Mouse (Mus musculus) embryo, embryonic 10.5 days (tissue): ENCODE measurements around the gene Foxj3.
"Not testable (repeated sequence)": the region's sequence is repeated elsewhere in the genome, so short reads cannot be mapped to it uniquely, and the experiment has no call there.

Experiments used
- DNase-seq: peaks from one replicate; pipeline ENCODE4 v3.0.0-alpha.2; 2015; ENCODE audit warnings: low spot score

Foxj3 gene

DNA sequence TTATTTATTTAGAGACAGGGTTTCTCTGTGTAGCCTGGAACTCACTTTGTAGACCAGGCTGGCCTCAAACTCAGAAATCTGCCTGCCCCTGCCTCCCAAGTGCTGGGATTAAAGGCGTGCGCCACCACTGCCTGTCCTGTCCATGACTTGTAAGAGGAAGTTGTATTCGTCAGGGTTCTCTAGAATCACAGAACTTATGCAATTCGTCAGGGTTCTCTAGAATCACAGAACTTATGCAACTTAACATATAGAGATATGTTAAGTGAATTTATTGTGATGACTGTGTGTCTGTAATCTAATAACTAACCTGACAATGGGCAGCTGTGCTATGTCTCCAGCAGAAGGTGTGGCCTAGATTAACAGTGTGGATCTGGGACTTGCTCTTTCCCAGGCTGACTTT, at the start of gene Foxj3:
Foxj3 (plus strand) TSS at position 390 of the 400 bp plus-strand sequence.
- not testable (repeated sequence) for DNase-seq

GRCm38 (mm10) chr4:119489666-119490065, 47.1 kb upstream of the Foxj3 start:
- no peak for DNase-seq

DNA sequence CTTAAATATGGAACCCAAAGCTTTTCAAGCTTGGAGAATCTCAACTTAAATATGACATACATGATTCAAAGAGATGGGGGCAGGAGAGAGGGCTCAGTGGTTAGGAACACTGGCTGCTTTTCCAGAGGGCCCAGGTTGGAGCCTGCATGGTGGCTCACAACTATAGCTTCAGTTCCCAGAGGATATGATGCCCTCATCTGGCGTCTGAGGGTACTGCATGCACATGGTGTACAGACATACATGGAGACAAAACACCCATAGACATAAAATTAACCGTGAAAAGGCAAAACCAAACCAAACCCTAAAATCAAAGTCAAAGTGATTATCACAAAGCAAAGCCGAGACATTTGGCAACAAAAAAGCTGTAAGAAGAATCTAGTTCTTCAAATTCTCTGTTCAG, 46.0 kb upstream of the Foxj3 start:
- DNase-seq = peak; percentile 58

DNA sequence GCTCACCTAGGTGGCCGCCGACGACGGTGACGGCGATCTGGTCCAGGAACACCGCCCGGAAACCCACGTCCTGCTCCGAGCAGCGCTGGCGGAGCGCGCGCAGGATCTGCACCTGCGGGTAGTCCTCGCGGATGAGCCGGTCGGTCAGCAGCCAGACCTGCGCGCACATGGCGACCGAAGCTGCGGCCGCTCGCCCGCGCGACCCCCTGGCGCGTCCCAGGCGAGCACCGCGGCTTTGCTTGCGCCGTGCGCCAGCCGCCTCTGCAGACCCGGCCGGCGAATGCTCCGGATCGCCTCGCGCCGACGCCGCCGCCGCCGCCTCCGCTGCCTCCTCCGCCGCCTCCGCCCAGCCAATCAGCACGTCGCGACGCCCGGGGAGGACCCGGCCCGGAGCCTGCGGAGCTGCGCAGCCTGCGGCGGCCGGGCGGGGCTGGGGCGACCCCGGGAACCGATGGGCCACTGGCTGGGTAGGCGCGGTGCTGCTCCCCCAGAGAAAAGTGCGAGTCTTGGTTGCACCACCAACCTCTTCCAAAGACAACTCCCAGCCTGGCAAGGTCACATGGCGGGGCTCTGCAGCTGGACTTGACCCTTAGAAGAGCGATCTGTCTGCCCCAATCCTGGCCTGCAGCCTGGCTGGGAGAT, 44.4 kb upstream of the Foxj3 start, which contains the start of gene Rimkla:
Rimkla (minus strand) TSS at position 338 of the 642 bp plus-strand sequence.
- DNase-seq = peak; percentile 75

- no peak for DNase-seq
Measured at GRCm38 (mm10) chr4:119492933-119493327, 43.9 kb upstream of the Foxj3 start.

- no peak for DNase-seq
Measured at GRCm38 (mm10) chr4:119498319-119498848, 38.4 kb upstream of the Foxj3 start.

DNA sequence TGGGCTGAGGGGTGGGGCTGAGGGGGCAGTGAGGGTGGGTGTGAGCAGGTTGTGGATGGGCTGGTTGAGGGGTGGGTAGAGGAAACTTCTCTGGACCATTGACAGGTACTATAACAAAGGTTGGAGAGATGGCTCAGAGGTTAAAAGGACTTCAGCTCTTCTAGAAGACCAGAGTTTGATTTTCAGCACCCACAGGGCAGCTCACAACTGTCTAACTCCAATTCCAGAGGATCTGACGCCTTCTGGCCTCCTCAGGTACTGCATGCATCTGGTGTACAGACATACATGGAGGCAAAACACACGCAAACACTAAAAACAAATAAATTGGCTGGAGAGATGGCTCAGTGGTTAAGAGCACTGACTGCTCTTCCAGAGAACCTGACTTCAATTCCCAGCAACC, 25.2 kb upstream of the Foxj3 start:
- no peak for DNase-seq

DNA sequence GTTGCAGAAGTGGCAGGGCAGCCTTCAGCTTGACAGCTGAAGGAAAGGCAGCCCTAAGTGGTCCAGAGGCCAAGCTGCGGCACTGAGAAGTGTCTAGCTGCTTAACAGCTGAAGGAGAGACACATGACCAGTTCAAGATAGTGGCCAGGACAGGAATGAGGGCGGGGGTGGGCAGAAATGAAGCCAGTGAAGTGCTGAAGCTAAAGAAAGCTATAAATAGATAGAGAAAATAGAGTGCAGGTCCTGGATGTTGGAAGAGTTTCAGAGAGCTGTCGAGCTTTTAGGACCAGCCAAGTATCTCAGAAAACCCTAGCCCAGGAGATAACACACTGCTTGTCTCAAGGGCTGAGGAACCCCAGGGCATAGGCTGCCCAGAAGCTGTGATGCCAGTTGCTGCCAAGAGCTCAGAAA, 24.1 kb upstream of the Foxj3 start:
- DNase-seq = no peak

GRCm38 (mm10) chr4:119523575-119523974, 13.2 kb upstream of the Foxj3 start:
- no peak for DNase-seq

- no peak for DNase-seq
Measured at GRCm38 (mm10) chr4:119524010-119524409, 12.8 kb upstream of the Foxj3 start.

- DNase-seq = no peak
Measured at GRCm38 (mm10) chr4:119524466-119524865, 12.3 kb upstream of the Foxj3 start.

DNA sequence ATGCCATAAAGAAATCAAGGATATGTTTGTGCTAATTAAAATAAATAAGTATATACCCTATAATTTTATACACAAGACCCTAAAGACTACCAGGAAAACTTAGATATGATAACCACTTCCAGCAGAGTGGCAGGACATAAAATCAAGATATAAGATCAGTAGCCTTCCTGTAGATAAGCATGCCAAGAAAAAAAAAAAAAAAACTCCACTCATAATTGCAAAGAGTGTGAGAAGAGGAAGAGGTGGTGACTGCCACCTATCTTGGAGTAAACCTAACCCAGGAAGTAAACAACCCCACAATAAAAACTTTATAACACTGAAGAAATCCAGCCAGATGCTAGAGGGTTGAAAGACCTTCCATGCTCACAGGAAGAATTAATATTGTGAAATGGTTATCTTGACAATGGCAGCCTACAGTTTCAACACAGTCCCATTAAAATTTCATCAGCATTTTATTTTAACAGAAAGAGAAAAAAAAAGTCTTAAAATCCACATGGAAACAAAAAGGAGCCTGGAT, 10.4 kb upstream of the Foxj3 start:
- no peak for DNase-seq

- DNase-seq = no peak
Measured at GRCm38 (mm10) chr4:119531813-119532212, 5.0 kb upstream of the Foxj3 start.

GRCm38 (mm10) chr4:119535103-119535502, 1.7 kb upstream of the Foxj3 start:
- DNase-seq = no peak

DNA sequence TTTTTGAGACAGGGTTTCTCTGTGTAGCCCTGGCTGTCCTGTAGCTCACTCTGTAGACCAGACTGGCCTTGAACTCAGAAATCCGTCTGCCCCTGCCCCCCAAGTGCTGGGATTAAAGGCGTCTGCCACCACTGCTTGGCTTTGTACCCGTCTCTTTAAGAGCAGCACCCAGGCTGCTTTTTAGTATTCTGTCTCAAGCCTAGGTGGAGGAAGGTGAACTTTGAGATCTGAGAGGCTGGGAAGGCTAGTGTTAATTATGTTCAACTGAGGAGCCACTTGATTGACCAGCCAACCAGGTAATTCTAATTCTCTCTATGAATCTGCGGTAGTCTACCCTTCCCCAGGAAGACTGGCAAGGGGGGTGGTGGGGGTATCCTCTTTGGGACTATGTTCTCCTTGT, 632 bp downstream of the Foxj3 start:
- no peak for DNase-seq

DNA sequence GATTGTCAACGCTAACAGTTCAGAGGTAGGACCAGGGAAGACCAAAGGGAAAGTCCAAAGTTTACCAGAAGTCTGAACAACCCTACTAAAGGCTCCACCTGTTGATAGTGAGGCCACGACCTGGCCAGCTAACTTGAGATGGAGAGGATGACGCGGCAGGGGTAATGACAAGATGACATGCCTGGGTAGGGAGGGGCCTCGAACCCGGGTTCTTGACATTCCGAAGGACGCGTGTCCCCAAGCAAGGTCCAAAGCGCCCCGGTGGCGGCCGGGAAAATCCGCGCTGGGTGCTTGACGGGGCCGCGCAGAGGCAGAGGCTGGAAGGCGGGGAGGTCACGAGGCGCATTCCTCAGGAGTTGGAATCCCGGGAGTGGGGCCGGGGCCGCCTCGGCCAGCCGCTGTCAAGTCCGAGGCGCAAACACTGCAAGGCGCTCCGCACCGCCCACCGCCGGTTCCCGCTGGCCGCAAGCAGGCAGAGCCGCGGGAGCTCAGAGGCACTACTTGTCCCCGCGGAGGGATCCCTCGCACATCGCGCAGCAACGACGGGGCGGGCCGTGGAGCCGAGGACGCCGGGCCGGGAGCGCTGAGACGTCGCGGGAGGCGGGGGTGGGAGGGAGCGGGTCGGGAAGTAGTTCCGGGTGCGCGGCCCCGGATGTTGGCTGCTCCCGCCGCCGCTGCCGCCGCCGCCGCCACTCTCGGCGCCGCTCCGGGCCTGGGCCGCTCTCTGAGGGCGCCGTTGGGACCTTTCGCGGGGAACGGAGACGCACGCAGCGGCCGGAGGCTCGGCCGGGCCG, 2.4 kb downstream of the Foxj3 start, which contains the start of gene Frg2f1:
Frg2f1 (minus strand) TSS at position 499 of the 794 bp plus-strand sequence.
- DNase-seq = peak; percentile 91

- peak; percentile 68 for DNase-seq
Measured at GRCm38 (mm10) chr4:119539836-119540532, 3.2 kb downstream of the Foxj3 start.

GRCm38 (mm10) chr4:119540533-119540890, 3.7 kb downstream of the Foxj3 start:
- no peak for DNase-seq

DNA sequence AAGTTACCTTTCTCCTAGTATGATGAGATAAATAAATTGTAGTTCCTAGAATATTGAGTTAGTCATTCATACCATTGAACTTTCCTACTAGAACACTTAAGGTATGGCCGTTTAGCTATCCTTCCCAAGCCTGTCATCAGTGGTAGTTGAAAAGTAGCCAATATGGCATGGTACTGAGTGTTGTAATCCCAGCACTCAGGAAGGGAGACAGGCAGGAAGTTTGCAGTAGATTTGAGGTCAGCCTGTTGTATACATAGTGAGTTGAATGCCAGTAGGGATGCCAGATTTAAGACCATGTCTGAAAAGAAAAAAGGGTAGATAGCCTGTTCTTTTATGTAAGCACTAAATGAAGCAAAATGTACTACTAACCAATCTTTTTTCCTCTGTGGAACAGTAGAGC, 14.1 kb downstream of the Foxj3 start:
- DNase-seq = no peak

DNA sequence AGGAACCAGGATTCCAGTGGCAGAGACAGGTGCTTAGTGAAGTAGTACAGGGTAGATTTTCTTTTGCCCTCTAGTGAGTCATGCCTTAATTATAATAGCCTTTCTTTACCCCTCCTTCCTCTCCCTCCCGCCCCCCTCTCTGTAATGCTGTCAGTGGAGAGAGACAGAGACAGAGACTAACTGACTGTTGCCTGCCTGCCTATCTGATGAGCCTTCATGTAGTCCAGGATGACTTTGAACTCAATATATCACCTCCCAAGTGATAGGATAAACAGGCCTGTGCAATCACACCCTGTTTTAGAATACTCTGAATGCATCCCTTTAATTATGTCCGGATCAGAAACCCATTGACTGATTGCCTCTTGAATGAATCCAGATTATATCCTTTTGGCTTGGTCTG, 18.7 kb downstream of the Foxj3 start:
- DNase-seq = no peak

GRCm38 (mm10) chr4:119563136-119563535, 26.3 kb downstream of the Foxj3 start:
- no peak for DNase-seq

- no peak for DNase-seq
Measured at GRCm38 (mm10) chr4:119566322-119566835, 29.6 kb downstream of the Foxj3 start.
